Mouse (Mus musculus) retina, postnatal 1 day (tissue): ENCODE data around the gene C1rl.
"Not testable (repeated sequence)": the region's sequence is repeated elsewhere in the genome, so short reads cannot be mapped to it uniquely, and the experiment has no call there.

Experiments
- DNase-seq: peaks from one replicate; pipeline ENCODE4 v3.0.0-alpha.2; 2012

Gene C1rl

DNA sequence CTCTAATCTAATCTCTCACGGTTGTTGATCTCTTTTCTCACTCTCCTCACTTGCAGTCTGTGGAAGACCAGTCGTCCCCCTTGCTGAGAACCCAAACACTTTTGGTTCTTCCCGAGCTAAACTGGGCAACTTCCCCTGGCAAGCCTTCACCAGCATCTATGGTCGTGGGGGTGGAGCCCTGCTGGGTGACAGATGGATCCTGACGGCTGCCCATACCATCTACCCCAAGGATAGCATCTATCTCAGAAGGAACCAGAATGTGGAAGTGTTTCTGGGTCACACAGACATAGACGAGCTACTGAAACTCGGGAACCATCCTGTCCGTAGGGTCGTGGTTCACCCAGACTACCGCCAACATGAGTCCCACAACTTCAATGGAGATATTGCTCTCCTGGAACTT lies 15.4 kb downstream of the C1rl start:
- no peak for DNase-seq

GRCm38 (mm10) chr6:124509192-124509591 lies 16.3 kb downstream of the C1rl start:
- DNase-seq = not testable (repeated sequence)

GRCm38 (mm10) chr6:124511936-124512335 lies 19.0 kb downstream of the C1rl start:
- no peak for DNase-seq

DNA sequence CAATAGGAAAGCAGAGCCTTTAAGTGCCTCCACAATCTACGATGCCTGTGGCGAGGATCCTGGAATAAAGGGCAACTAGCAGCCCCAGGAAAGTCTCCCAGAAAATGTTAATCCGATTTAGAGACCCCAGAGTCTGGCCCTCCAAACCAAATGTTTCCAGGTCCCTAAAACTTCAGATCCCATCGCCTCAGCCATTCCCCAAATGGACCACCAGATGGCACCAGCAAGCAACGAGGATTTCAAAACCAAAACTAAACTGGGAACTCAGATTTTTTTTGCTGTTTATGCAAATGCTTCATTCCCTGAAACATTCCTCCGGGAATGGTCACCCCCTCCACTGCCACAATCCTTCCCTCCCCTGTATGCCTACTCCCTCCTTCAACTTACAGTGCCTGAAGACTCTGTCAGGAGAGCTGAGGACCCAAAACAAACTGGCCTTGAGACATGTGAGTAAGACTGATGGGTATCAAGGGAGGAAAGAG lies 19.5 kb downstream of the C1rl start, which contains the start of gene C1ra:
Gene C1ra (plus strand): TSS at position 51 of the 482 bp plus-strand sequence.
- peak; percentile 64 for DNase-seq

DNA sequence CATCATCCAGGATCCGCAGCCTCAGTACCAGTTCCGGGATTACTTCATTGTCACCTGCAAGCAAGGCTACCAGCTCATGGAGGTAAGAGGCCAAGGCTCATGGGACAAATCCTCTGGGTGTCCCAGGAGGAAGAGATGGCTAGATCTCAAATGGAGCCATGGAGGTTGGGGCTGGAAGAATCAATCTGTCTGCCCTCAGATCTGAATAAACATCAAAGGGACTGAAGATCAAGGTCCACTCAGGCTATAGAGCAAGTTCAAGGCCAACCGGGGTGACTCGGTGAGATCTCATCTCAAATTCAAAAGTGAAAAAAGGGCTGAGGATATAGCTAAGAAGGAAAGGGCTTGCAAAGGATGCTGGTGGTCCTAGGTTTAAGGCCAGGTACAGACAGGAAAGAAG lies 24.8 kb downstream of the C1rl start:
- not testable (repeated sequence) for DNase-seq

- DNase-seq = not testable (repeated sequence)
Observed at GRCm38 (mm10) chr6:124522082-124522481, 29.2 kb downstream of the C1rl start.

- DNase-seq = no peak
Observed at GRCm38 (mm10) chr6:124527881-124528280, 35.0 kb downstream of the C1rl start.

- no peak for DNase-seq
Observed at GRCm38 (mm10) chr6:124531077-124531476, 38.2 kb downstream of the C1rl start.

GRCm38 (mm10) chr6:124536125-124536829 lies 43.4 kb downstream of the C1rl start:
- DNase-seq = not testable (repeated sequence)

- not testable (repeated sequence) for DNase-seq
Observed at GRCm38 (mm10) chr6:124541176-124541575, 48.3 kb downstream of the C1rl start.

- peak; percentile 39 for DNase-seq
Observed at GRCm38 (mm10) chr6:124542284-124542683, 49.4 kb downstream of the C1rl start, which contains the start of gene C1s1. Gene C1s1 (minus strand): TSS chr6:124542359.

GRCm38 (mm10) chr6:124544466-124544865 lies 51.6 kb downstream of the C1rl start:
- DNase-seq = no peak

GRCm38 (mm10) chr6:124545425-124545824 lies 52.5 kb downstream of the C1rl start:
- DNase-seq = no peak

DNA sequence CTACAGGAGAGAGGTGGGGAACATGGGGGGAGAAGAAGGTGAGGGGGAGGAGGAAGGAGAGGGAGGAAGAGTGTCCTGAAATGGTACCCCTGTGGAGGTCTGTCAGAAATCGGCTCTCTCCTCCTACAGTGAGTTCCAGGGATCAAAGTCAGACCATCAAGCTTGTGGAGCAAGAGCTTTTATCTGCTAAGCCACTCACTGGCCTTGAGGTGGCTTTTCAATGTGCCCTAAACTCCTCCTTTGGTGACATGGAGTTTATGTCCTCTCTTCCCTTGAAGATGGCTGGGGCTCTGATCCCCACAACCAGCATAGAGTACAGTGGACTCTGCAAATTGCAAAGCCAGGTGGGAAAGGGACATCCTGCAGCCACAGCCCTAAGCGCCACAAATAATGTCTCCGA lies 55.1 kb downstream of the C1rl start:
- not testable (repeated sequence) for DNase-seq

- DNase-seq = no peak
Observed at GRCm38 (mm10) chr6:124549023-124549550, 56.2 kb downstream of the C1rl start.

- no peak for DNase-seq
Observed at GRCm38 (mm10) chr6:124552766-124553165, 59.9 kb downstream of the C1rl start.

DNA sequence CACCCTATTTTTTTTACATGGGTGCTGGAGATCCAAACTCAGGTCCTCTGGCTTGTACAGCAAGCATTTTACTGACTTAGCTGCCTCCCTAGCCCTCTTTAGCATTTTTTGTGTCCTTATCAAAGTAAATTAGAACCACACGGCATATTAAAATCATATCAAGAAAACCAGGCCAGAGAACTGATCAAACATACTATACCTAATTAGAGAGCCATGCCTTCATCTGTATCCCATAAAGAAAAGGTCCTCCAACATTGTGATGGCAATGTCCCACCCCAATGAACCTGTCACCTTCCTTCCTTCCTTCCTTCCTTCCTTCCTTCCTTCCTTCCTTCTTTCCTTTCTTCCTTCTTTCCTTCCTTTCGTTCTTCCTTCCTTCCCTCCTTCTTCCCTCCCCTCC lies 63.0 kb downstream of the C1rl start:
- not testable (repeated sequence) for DNase-seq
